Mouse (Mus musculus) left cerebral cortex, adult 8-10 months (tissue): ENCODE measurements around the gene Zbtb8os. TPM values are rescaled to one million over a fixed set of nuclear protein-coding genes. Genes with fewer than 3 reads are reported as not detected.
A peak's percentile ranks its signal among the peaks of the same experiment; 100 is the strongest.

Experiments
- DNase-seq, 2 experiments: peaks; one replicate each; pipeline ENCODE4 v3.0.0; 2022; ENCODE audit warnings: low spot score in 2 of 2
- total RNA-seq, 4 experiments: library from RNA; stranded (reverse); gene quantifications; 2 replicates each; pipeline ENCODE4 v1.2.4; 2022

The Zbtb8os gene
- 10 to 100 TPM; 28.6 to 40.7 (median 32.0) TPM for total RNA-seq

DNA sequence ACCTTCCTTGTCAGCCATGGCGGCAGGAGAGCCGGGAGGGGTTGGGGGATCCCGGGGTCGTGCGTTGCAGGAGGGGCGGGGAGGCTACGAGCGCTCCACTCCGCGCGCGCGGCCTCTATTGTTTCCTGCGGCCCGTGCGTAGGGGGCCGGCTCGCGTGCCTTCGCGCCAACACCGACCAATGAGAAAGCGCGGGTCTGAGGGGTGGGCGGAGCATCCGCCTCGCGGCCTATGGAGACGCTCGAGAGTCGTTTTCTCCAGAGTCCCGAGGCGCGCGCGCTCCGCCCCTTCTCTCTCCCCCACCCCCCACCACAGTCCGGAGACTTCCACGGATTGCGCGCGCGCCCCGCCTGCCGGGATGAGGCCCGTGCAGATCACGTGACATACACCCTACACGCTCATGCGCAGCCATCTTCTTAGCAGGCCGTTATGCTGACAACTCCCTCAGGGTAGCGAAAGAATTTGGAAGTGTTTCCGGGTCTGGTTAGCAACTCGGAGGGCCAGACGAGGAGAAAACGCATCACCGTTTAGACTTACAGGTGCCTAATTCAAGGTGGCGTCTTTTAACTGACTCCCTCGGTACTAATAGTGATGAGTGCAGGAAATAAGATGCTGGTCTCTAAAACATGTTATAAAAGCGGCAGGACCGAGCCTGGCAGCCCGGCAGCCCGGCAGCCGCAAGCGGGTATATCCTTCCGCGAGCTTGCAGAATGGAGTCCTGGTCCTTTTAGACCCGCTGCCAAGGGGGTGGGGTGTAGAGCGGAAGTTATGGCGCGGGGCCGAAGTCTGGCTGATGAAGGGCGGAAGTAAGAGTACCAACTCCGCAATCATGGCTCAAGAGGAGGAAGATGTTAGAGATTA, at the start of gene Zbtb8os, which contains the start of gene Rbbp4:
Zbtb8os (plus strand) TSS at position 480 of the 859 bp plus-strand sequence.
Rbbp4 (minus strand) TSS at position 155 of the 859 bp plus-strand sequence.
- DNase-seq = peak; percentile 86 to 98

DNA sequence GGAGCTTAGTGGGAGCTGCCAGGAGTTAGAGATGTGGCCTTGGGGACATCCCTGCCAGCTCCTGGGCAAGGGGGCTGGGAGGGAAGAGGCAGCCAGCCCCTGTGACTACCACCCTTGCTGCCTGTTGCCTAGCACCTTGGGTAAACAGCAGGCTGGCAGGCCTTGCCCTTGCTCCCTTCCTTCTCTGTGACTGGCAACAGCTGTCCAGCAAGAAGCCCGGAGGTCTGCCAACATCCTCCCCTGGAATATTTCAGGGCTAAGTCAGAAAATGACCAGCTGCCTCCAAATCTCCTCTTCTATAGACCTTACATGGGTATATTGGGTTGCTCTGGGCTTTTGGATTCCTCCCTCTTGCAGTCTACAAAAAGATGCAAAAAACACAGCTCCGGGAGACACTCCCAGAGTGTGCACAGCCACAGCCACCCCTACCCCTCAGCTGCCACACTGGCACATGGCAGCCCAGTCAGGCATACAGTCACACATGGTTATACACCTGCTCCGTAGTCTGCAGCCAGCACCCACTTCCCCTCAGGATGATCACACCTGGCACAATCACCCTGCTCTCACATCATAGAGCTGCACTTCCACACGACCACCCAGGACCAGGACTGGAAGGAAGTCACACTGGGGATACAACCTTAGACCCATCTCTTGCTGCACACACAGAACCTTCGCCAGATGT, 49.4 kb upstream of the Zbtb8os start:
- DNase-seq = no peak

DNA sequence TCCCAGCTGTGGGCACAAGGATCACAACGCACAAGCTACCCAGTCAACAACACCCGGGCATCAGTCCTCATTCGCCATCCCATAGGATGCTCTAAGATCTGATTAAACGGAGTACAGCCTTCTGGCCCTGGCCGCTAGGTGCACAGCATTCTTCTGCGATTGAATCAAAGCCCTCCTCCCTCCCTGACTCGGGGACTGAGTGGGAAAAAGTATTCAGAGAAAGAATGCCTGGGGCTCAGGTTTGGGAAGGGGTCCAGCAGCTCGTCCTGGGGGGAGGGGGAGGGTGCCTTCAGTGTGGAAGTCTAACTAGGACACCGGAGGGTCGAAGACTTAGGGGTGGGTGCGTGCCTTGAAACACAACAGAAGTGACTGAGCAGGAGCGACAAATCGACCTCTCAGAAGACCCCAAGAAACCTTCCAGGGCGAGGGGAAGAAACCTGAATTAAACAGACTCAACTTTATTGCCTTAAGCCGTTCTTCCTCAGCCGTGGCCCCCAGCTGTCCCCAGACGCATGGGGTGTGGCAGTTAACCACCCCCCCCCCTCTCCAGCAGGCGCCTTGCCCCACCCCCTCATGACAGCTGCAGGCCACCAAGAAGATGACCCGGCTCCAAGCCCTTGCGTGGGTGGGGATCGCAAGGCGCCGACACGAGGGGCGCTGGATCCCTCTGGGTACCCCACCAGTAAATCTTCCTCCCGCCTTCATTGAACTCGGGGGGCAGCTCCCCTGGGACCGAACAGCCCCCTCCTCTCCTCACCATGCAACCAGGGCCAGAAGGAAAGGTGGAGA, 48.6 kb upstream of the Zbtb8os start:
- DNase-seq = no peak

DNA sequence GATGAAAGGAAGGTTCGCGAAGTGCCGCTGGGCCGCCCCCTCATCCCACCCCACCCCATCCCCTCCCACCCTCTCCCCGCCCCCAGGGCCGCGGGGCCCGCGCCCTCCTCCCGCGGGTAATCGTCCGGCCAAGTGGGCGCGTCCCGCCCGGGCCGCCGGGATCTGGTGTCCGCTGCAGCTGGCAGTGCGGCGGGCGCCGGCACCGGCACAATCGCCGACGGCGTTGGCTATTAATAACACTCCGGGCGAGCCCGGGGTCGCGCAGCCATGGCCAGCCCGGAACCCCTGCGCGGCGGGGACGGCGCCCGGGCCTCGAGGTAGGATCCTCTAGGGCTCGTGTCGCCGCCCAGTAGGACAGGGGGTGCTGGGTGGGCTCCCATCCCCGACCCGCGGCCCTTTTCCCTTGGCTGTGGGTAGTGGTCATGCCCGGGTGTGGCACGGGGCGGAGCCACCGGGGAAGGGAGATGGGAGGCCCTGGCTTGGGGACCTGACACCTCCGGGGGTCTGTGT, 48.0 kb upstream of the Zbtb8os start, which contains the start of gene Sync:
Sync (plus strand) TSS at position 146 of the 510 bp plus-strand sequence.
- DNase-seq = no peak

DNA sequence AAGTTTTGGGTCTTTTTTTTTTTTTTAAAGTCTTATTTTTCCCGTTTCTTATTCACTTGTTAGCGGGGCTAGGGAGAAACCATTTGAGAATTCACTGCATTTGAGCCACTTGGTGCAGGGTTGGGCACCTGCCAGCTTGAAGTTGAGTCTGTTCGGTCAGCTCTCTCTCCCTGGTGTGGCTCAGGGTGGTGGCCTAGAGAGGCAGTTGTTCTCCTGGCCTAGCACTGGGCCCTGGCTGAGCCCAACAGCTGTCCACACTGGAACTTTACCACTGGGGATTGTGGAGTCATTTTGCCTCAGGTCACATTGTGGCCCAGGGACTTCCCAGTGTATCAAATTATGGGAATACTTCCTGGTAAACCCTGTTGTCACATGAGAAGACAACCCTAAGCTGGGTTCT, 47.4 kb upstream of the Zbtb8os start:
- no peak for DNase-seq

DNA sequence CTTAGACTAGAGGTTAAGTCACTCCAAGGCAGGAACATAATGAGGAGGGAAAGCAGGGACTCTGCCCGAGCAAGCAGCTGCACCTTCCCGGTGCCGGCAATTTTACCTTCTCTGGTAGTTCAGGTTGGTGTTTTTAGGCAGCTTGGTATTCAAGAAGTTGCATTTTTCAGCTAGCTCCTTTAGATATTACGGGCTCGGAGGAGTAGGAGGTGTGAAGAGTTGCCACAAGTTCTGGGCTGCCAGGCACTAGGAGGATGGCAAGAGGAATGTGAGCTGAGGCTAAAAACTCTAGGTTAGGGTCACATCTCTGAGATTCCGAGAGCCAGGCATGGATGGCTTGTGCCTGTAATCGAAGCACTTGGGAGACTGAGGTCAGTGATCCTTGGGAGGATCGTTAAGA, 45.8 kb upstream of the Zbtb8os start:
- DNase-seq = no peak

DNA sequence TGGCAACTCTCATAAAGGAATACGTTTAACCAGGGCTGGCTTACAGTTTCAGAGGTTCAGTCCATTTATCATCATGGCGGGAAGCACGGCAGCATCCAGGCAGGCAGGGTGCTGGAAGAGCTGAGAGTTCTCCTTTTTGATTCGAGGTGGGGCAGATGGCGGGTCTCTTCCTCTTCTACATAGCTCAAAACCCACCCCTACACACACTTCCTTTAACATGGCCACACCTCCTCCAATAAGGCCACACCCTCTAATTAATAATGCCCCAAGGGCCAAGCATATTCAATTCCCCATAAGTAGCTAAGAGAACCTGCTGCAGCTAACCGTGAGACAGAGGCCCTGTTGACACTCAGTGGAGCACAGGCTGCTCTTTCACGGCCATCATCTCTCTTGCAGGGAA, 42.7 kb upstream of the Zbtb8os start:
- DNase-seq = no peak

DNA sequence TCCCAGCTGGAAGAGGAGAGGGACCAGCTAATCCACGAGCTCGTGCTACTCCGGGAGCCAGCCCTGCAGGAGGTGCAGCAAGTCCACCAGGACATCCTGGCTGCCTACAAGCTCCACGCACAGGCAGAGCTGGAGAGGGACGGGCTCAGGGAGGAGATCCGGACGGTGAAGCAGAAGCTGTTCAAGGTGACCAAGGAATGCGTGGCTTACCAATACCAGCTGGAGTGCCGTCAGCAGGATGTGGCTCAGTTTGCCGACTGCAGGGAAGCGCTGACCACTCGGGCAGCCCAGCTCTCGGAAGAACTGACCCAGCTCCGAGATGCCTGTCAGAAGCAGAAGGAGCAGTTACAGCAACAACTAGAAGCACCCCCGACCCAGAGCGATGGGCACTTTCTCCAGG, 41.8 kb upstream of the Zbtb8os start:
- DNase-seq = no peak

DNA sequence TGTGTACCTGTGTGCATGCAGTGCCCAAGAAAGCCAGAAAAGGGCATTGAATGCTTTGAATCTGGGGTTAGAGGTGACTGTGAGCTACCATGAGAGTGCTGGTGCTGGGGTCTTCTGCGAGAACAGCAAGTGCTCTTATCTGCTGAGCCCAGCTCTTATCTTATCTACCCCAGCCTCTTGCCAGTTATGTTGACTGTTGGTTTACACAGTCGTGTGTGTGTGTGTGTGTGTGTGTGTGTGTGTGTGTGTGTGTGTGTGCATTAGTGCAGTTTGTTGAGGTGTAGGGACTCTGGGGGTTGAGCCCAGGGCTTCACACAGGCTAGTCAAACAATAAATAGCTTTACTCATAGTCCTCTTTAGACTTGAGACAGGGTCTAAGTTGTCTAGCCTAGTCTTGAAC, 40.3 kb upstream of the Zbtb8os start:
- no peak for DNase-seq

DNA sequence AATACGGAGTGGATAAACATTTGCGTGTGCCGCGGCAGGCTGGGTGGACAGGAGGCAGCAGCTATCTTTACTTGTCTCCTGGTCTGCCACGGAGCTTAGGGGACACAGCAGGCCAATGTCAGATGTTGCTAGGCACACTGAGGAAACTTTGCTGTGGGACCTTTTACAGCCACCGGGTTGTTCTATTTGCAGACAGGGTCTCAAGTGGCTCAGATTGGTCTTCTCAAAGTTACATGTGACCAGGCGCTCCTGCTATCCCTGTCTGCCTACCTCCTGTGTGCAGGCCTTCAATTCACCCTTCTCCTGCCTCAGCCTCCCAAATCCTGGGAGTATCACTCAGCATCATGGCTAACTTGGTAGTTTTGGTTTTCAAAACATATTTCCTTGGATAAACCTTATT, 39.4 kb upstream of the Zbtb8os start:
- no peak for DNase-seq

DNA sequence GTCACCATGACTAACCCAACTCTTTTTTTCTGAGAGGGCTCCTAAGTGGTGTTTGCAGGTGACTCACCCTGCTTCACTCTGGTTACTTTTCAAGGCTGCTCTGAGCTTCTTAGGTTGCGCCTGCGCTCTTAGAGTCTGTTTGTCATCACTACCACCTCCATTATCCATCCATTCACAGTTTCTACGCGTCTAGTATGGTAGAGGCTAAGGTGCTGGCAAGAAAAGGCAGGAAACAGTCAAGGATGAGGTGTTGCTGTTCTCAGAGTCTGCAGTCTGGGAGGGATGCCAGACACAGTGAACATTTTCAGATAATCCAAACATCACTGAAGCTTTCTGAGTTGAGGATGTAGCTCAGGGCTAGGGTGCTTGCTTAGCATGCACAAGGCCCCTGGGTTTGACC, 37.8 kb upstream of the Zbtb8os start:
- peak in 1 of 2 experiments; percentile 70 for DNase-seq

DNA sequence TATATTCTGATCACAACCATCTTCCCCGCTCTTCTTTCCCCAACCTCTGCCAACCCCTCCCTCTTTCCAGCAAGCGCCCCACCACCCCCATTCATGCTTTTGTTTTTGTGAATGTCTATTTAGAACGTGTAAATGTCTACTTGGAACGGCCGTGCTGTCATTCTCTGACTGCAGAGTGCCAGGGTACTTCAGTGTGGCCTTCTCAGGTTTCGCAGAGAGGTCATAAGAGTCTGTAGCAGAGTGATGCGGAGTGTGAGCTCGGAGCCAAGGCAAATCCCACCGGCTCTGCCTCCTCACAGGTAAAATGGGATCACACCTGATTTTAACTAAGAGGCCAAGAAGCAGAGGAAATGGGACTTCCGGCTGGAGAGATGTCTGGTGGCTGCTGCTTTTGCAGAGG, 36.4 kb upstream of the Zbtb8os start:
- no peak for DNase-seq

DNA sequence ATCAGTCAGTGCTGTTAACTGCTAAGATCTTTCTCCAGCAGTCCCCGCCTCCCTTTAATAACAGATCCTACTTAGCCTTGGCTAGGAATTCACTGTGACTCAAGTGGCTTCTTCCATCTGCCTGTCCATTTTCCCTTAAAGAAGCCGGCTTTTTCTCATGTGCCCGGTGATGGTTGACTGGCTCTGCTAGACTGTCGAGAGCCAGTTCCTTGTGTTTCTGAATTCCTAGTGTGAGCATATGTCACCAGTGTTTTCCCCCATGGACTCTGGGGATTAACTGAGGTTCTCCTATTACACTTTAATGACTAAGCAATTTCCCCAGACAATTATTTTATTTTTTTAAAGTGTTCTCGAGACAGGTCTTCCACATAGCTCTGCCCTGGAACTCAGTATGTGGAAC, 32.1 kb upstream of the Zbtb8os start:
- DNase-seq = no peak

DNA sequence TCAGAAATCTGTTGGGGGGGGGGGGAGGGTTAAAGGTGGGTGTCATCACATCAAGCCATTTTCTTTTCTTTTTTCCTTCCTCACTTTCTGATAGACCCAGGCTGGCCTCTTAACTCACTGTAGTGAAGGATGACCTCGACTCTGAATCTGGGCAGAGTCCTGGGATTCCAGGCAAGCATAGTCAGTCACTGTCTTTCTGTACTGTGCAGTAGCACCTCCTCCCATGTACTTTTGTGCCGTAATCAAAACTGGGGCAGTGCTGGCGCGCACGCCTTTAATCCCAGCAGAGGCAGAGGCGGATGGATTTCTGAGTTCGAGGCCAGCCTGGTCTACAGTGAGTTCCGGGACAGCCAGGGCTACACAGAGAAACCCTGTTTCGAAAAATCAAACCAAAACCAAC, 31.7 kb upstream of the Zbtb8os start:
- DNase-seq = no peak

DNA sequence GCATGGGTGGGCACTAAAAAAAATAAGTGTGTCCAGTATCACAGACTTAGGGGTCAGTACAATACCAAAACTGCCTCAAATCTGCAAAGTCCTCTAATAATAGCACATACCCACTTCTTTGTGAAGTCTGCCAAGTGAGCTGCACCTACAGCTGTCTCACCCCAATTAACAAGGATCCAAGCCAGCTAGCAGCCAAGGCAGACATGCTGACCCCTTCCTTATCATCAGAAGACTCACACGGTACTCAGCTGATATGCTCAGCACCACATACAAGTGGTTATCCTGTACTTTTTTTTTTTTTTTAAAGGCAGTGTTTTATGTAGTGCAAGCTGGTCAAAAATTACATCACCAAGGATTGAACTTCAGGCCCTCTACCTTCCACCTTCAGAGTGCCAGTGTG, 31.2 kb upstream of the Zbtb8os start:
- DNase-seq = no peak

DNA sequence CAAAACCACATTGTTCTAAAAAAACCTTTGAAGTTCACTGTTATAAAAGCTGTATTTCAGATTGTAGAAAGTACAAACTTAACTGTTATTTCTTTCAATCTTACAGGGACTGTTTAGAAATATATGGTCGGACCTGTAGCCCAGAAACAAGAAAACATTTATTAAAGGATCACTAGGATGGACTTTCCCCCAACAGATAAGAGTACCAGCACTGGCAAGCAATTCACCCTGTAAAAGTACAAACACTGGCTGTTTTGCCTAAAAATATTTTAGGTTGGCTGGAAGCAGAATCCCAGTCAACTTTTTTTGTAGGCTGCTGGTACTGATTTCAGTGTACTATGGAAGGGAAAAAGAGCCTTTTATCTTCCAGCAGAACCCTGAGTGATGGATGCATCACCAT, 27.6 kb upstream of the Zbtb8os start:
- DNase-seq = no peak

DNA sequence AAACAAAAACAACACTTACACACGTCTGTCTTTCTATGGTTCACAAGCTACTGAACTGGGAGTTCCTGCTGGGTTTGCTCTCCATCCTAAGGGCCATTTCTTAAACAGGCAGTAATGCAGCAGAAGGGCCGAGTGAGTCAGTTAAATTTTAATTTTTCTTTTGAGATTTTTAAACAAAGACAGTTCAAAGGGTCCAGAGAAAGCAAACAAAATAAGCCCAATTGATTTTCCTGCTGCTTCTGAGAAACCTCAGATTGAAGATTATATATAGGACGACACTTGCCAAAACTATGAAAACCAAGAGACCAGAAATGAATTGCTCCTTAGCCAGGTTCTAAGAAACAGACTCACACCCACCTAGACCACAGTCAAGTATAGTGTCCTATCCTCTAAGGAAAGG, 21.6 kb upstream of the Zbtb8os start:
- no peak for DNase-seq

DNA sequence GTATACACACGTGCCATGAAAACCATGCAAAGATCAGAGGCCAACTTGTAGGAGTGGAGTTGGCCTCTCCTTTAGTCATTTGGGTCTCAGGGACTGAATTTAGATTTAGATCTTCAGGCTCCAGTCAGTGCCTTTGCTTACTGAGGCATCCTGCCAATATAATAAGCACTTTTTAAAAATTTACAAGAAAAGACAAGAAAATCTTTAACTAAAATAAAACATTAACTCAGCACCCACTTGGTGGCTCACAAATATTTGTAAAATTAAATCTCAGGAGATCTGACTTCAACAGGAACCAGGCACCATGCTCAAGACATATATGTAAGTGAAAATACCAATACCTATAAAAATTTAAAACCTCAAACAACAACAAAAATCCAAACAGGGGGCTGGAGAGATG, 14.6 kb upstream of the Zbtb8os start:
- no peak for DNase-seq

DNA sequence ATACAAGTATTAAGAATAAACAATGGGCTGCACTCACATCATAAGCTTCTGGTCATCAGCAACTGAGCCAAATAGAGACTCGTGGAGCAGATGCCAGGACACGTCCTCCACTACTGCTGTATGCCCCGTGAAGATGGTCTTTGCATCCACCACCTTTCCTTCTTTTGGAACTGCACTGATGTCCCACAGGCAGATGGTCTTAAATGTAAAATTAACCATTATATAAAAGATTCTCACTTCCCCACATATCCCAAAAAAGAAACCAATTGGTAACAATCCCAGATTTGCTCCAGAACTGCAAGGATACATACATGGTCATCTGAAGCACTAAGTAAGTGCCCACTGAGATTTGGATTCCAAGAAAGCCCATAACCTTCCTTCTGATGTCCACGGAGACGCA, 13.5 kb upstream of the Zbtb8os start:
- no peak for DNase-seq

DNA sequence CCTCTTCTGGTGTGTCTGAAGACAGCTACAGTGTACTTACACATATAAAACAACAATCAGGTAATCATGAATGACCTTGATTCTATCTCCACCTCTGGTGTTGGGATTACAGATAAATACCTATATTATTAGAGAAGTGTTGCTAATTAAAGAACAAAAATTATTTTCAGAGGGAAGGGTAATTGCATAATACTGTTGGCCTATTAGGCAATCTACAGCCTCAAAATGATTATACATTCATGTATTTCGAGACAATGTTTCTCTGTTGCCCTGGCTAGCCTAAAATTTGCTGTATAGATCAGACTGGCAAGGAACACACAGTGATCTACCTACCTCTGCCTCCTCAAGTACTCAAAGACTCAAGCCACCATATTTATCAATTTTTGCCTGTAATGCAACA, 12.0 kb upstream of the Zbtb8os start:
- DNase-seq = no peak

DNA sequence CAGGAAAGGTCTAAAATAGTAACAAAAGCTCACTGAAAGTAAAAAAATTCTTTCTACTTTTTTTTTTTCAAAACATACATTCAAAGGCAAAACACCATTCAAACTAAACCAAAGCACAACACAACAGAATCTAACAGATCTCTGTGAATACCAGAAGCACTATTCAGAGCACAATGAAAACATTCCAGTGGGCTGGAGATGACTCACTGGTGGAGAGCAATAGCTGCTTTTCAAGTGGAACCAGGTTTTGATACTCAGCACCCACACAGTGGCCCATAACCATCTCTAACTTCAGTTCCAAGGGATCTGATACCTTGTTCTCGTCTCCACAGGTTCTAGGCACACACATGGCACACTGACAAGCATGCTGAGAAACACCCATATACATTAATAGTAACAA, 10.7 kb upstream of the Zbtb8os start:
- peak in 1 of 2 experiments; percentile 14 for DNase-seq

DNA sequence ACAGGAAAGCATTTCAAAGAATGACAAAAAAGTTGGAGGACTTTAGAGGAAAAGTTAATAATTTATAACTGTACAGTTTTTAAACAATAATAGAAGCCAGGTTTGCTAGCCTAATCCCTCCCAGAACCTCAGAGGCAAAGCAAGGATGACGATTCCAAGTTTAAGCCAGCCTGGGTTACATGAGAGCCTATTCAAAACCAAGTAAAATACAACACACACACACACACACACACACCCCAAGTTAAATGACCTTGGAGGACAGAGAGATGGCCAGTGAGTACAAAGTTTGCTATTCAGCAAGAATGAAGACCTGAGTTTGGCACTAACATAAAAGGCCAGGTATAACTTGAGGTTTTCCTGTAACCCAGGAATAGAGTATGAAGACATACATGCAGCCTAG, 9.3 kb upstream of the Zbtb8os start:
- no peak for DNase-seq
